Mouse (Mus musculus): Measurements from ENCODE around the gene Wdsub1. TPM values are rescaled to one million over a fixed set of nuclear protein-coding genes. Genes with fewer than 3 reads are reported as not detected.

Gene Wdsub1
- polyA plus RNA-seq, 2 experiments: 33.7 to 57.2 TPM

- Histone ChIP-seq H3K36me3 (ENCODE audit: control insufficient read depth, insufficient read depth, low read length) (no peaks in the 10 kb centered on the region), H3K27ac (replicated peaks; ENCODE audit: low read depth, low read length) (no peak overlapping the region), H3K9ac (ENCODE audit: low read depth, low read length, severe bottlenecking) (peak overlapping the region; percentile 82), H3K27me3 (ENCODE audit: control insufficient read depth, insufficient read depth, low read length) (no peaks in the 10 kb centered on the region), H3K4me2 (replicated peaks; ENCODE audit: low read depth, low read length, severe bottlenecking) (peak overlapping the region; percentile 54), H3K4me1 (ENCODE audit: control insufficient read depth, insufficient read depth, low read length) (0 out of 2 replicates have a peak, but pooled peaks cover 5% of the 10 kb centered on the region), H3K4me3 (replicated peaks; ENCODE audit: low read length) (peak overlapping the region; percentile 91), H3K9me3 (ENCODE audit: control insufficient read depth, low read length) (no peaks in the 10 kb centered on the region)
- TF ChIP-seq POLR2A (IDR thresholded peaks at IDR 0.05; ENCODE audit: borderline replicate concordance, extremely low read depth, insufficient read depth, insufficient read length): no peak
- ATAC-seq (ENCODE audit: low FRiP score, low read depth) (no peak), DNase-seq (ENCODE audit: low spot score) (no peak)
- WGBS: 76% methylated on average over 6 of the region's 6 CpGs
These were observed 987 bp downstream of the Wdsub1 start for GRCm38 (mm10) chr2:59881404-59881803.

GRCm38 (mm10) chr2:59878221-59878620 is 4.2 kb downstream of the Wdsub1 start:
- H3K9me3 ChIP-seq (ENCODE audit: control insufficient read depth, low read length): no peaks in the 10 kb centered on the region
- no peak for ATAC-seq (ENCODE audit: low FRiP score, low read depth)
- no peak for DNase-seq (ENCODE audit: low spot score)
- H3K4me3 ChIP-seq (replicated peaks; ENCODE audit: low read length): no peak overlapping the region
- no peak for TF ChIP-seq POLR2A (IDR thresholded peaks at IDR 0.05; ENCODE audit: borderline replicate concordance, extremely low read depth, insufficient read depth, insufficient read length)
- 0 out of 2 replicates have a peak, but pooled peaks cover 5% of the 10 kb centered on the region for H3K4me1 ChIP-seq (ENCODE audit: control insufficient read depth, insufficient read depth, low read length)
- H3K27me3 ChIP-seq (ENCODE audit: control insufficient read depth, insufficient read depth, low read length): no peaks in the 10 kb centered on the region
- no peak overlapping the region for H3K27ac ChIP-seq (replicated peaks; ENCODE audit: low read depth, low read length)
- no peak overlapping the region for H3K4me2 ChIP-seq (replicated peaks; ENCODE audit: low read depth, low read length, severe bottlenecking)
- 72% methylated on average over 19 of the region's 19 CpGs for WGBS
- H3K9ac ChIP-seq (ENCODE audit: low read depth, low read length, severe bottlenecking): no peak overlapping the region
- H3K36me3 ChIP-seq (ENCODE audit: control insufficient read depth, insufficient read depth, low read length): peaks cover 4% of the 10 kb centered on the region; the same call in 1 of the 2 replicates

GRCm38 (mm10) chr2:59877335-59877734 is 5.1 kb downstream of the Wdsub1 start:
- no peak overlapping the region for H3K9ac ChIP-seq (ENCODE audit: low read depth, low read length, severe bottlenecking)
- ATAC-seq (ENCODE audit: low FRiP score, low read depth) (no peak), DNase-seq (ENCODE audit: low spot score) (no peak)
- H3K36me3 ChIP-seq (ENCODE audit: control insufficient read depth, insufficient read depth, low read length): peaks cover 12% of the 10 kb centered on the region; the same call in 1 of the 2 replicates
- H3K4me1 ChIP-seq (ENCODE audit: control insufficient read depth, insufficient read depth, low read length): 0 out of 2 replicates have a peak, but pooled peaks cover 5% of the 10 kb centered on the region
- H3K27ac ChIP-seq (replicated peaks; ENCODE audit: low read depth, low read length): no peak overlapping the region
- no peaks in the 10 kb centered on the region for H3K9me3 ChIP-seq (ENCODE audit: control insufficient read depth, low read length)
- TF ChIP-seq POLR2A (IDR thresholded peaks at IDR 0.05; ENCODE audit: borderline replicate concordance, extremely low read depth, insufficient read depth, insufficient read length): no peak
- no peak overlapping the region for H3K4me3 ChIP-seq (replicated peaks; ENCODE audit: low read length)
- WGBS: 81% methylated on average over 4 of the region's 4 CpGs
- H3K4me2 ChIP-seq (replicated peaks; ENCODE audit: low read depth, low read length, severe bottlenecking): no peak overlapping the region
- no peaks in the 10 kb centered on the region for H3K27me3 ChIP-seq (ENCODE audit: control insufficient read depth, insufficient read depth, low read length)

- no peak for TF ChIP-seq POLR2A (IDR thresholded peaks at IDR 0.05; ENCODE audit: borderline replicate concordance, extremely low read depth, insufficient read depth, insufficient read length)
- Histone ChIP-seq H3K4me2 (replicated peaks; ENCODE audit: low read depth, low read length, severe bottlenecking) (no peak overlapping the region), H3K27ac (replicated peaks; ENCODE audit: low read depth, low read length) (no peak overlapping the region), H3K4me3 (replicated peaks; ENCODE audit: low read length) (no peak overlapping the region), H3K9me3 (ENCODE audit: control insufficient read depth, low read length) (no peaks in the 10 kb centered on the region), H3K4me1 (ENCODE audit: control insufficient read depth, insufficient read depth, low read length) (0 out of 2 replicates have a peak, but pooled peaks cover 2% of the 10 kb centered on the region), H3K9ac (ENCODE audit: low read depth, low read length, severe bottlenecking) (no peak overlapping the region), H3K27me3 (ENCODE audit: control insufficient read depth, insufficient read depth, low read length) (no peaks in the 10 kb centered on the region), H3K36me3 (ENCODE audit: control insufficient read depth, insufficient read depth, low read length) (peaks cover 18% of the 10 kb centered on the region; the same call in 1 of the 2 replicates)
- ATAC-seq (ENCODE audit: low FRiP score, low read depth) (no peak), DNase-seq (ENCODE audit: low spot score) (no peak)
- WGBS: 91% methylated on average over 15 of the region's 15 CpGs
These were observed 5.9 kb downstream of the Wdsub1 start for GRCm38 (mm10) chr2:59876482-59876881.

GRCm38 (mm10) chr2:59870526-59870925 is 11.9 kb downstream of the Wdsub1 start:
- no peaks in the 10 kb centered on the region for H3K4me1 ChIP-seq (ENCODE audit: control insufficient read depth, insufficient read depth, low read length)
- DNase-seq (ENCODE audit: low spot score) (no peak), ATAC-seq (ENCODE audit: low FRiP score, low read depth) (no peak)
- H3K9ac ChIP-seq (ENCODE audit: low read depth, low read length, severe bottlenecking): no peak overlapping the region
- no peak overlapping the region for H3K4me2 ChIP-seq (replicated peaks; ENCODE audit: low read depth, low read length, severe bottlenecking)
- no peaks in the 10 kb centered on the region for H3K9me3 ChIP-seq (ENCODE audit: control insufficient read depth, low read length)
- H3K27ac ChIP-seq (replicated peaks; ENCODE audit: low read depth, low read length): no peak overlapping the region
- H3K4me3 ChIP-seq (replicated peaks; ENCODE audit: low read length): no peak overlapping the region
- 88% methylated on average over 6 of the region's 6 CpGs for WGBS
- H3K27me3 ChIP-seq (ENCODE audit: control insufficient read depth, insufficient read depth, low read length): no peaks in the 10 kb centered on the region
- no peak for TF ChIP-seq POLR2A (IDR thresholded peaks at IDR 0.05; ENCODE audit: borderline replicate concordance, extremely low read depth, insufficient read depth, insufficient read length)
- H3K36me3 ChIP-seq (ENCODE audit: control insufficient read depth, insufficient read depth, low read length): peaks cover 24% of the 10 kb centered on the region

- Histone ChIP-seq H3K36me3 (ENCODE audit: control insufficient read depth, insufficient read depth, low read length) (peaks cover 34% of the 10 kb centered on the region), H3K27me3 (ENCODE audit: control insufficient read depth, insufficient read depth, low read length) (no peaks in the 10 kb centered on the region), H3K27ac (replicated peaks; ENCODE audit: low read depth, low read length) (no peak overlapping the region), H3K9ac (ENCODE audit: low read depth, low read length, severe bottlenecking) (no peak overlapping the region), H3K9me3 (ENCODE audit: control insufficient read depth, low read length) (no peaks in the 10 kb centered on the region), H3K4me1 (ENCODE audit: control insufficient read depth, insufficient read depth, low read length) (no peaks in the 10 kb centered on the region), H3K4me3 (replicated peaks; ENCODE audit: low read length) (no peak overlapping the region), H3K4me2 (replicated peaks; ENCODE audit: low read depth, low read length, severe bottlenecking) (no peak overlapping the region)
- TF ChIP-seq POLR2A (IDR thresholded peaks at IDR 0.05; ENCODE audit: borderline replicate concordance, extremely low read depth, insufficient read depth, insufficient read length): no peak
- WGBS: 85% methylated on average over 6 of the region's 6 CpGs
- ATAC-seq (ENCODE audit: low FRiP score, low read depth): no peak
- DNase-seq (ENCODE audit: low spot score): no peak
These were observed 19.8 kb downstream of the Wdsub1 start for GRCm38 (mm10) chr2:59862618-59863017.
